Mouse (Mus musculus): ENCODE results near the gene Kctd14. TPM values are rescaled to one million over a fixed set of nuclear protein-coding genes. Genes with fewer than 3 reads are reported as not detected.
A peak's percentile ranks its signal among the peaks of the same experiment; 100 is the strongest.
"Not testable (repeated sequence)": the region's sequence is repeated elsewhere in the genome, so short reads cannot be mapped to it uniquely, and the experiment has no call there.

The Kctd14 gene
- polyA plus RNA-seq, 1 experiment from 2014 or later: 1.1 TPM

DNA sequence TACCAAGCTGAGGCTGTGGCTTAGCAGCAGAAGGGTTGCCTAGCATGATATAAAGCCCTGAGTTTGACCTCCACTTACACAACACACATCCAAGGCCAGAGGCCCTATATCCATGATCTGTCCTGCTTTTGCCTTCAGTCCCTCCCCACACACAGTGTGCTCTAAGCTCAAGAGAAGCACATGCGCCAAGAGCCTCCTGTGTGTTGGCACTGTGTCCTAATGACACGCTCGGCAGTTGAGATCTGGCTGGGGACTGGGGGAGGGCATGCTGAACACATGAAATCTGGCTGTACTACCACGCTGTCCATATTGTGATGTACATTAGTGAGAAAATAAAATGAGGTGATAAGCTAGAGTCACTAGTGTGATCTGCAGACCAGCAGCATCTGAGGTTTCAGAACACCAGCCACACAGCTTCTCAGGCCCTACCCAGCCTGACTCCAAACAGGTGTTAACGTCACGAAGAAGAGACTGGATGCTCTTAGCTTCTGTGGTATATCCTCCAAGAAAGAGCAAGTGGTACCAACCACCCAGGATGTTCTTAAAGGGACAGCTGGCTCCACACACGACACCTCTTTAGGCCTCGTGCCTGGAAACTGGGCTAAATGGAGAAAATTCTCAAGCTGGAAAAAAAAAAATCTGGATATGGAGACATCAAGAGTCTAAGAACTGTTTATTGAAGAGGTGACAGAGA lies 30.0 kb upstream of the Kctd14 start:
- H3K4me3 ChIP-seq: no peak overlapping the region
- no peaks in the 10 kb centered on the region for H3K9me3 ChIP-seq
- H3K36me3 ChIP-seq: no peaks in the 10 kb centered on the region
- H3K4me1 ChIP-seq (replicated peaks): peaks cover 21% of the 10 kb centered on the region
- 81% methylated on average over 8 of the region's 8 CpGs for WGBS
- H3K4me2 ChIP-seq: no peak overlapping the region
- H3K9ac ChIP-seq: peak overlapping the region; percentile 46; the same call in 1 of the 2 replicates
- ATAC-seq (ENCODE audit: low FRiP score): no peak
- no peaks in the 10 kb centered on the region for H3K27me3 ChIP-seq
- no peak overlapping the region for H3K27ac ChIP-seq

DNA sequence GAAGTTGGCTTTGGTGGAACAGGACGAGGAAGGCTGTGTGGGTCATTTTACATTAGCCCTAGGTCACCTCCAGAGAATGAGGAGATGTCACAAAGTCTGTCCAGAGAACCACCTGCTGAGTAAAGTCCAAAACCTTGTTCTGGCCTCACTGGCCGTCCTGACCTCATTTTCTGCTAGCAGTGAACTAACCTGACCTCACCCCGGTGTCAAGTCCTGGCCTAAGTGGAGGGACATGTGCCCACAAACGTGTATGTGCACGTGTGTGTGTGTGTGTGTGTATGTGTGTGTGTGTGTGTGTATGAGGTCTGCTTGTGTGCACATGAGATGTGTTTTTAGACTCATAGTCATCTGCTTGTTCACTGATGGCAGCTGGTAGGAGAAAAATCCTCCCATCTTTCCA lies 27.4 kb upstream of the Kctd14 start:
- Histone ChIP-seq H3K4me3 (no peak overlapping the region), H3K4me2 (no peak overlapping the region), H3K9ac (no peak overlapping the region), H3K4me1 (replicated peaks) (peaks cover 13% of the 10 kb centered on the region), H3K27me3 (no peaks in the 10 kb centered on the region), H3K27ac (no peak overlapping the region), H3K36me3 (no peaks in the 10 kb centered on the region), H3K9me3 (no peaks in the 10 kb centered on the region)
- no peak for ATAC-seq (ENCODE audit: low FRiP score)
- 48% methylated on average over 5 of the region's 5 CpGs for WGBS

DNA sequence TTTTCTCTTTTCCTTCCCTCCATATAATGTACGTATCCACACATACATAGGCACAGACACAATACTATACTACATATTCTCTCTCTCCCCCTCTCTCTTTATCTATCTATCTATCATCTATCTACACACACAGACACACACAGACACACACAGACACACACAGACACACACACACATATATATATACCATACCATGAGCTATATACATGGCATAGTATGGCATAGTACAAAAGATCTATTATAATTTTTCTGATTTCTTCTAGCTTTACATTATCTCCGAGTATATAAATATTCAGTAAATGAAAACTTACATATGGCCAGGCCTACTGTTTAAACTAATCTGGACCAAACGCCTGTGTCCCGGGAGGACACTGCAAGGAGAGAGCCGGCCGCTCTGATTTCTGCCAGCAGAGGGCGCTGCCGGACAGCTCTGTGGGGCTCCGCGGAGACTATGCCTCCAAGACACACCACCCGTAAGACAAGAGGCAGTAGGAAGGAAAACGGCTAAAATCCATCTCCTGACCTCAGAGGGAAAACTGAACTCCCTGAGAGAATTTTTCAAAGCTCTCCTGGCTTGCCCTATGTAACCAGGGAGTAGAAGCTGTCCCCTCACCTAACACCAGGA lies 26.4 kb upstream of the Kctd14 start:
- no peak overlapping the region; the same call in 1 of the 2 replicates for H3K9ac ChIP-seq
- WGBS: 9% methylated on average over 12 of the region's 12 CpGs
- no peak overlapping the region for H3K4me2 ChIP-seq
- peaks cover 19% of the 10 kb centered on the region for H3K4me1 ChIP-seq (replicated peaks)
- no peaks in the 10 kb centered on the region for H3K27me3 ChIP-seq
- 0 out of 2 replicates have a peak overlapping the region, but pooled peaks have one; percentile 6 for H3K27ac ChIP-seq
- H3K36me3 ChIP-seq: no peaks in the 10 kb centered on the region
- peak; percentile 78 for ATAC-seq (ENCODE audit: low FRiP score)
- no peaks in the 10 kb centered on the region for H3K9me3 ChIP-seq
- H3K4me3 ChIP-seq: no peak overlapping the region

DNA sequence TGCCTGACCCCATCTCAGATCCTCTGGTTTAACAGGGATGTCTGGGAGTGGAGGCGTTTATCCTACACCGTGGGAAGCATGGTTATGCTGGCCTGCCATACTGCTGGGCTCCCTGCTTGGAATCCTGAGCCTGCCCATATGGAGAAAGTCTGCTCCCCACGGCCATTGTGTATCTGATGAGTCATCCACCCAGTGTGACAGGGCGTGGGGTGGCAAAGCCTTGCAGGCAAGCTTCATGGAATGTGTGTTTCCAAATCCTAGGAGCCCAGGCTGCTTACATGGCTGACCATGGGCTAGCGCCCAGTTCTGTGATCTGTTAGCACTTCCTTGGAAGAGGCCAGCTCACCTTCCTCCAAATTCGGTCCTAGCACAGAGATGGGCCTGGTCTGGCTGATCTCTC lies 24.6 kb upstream of the Kctd14 start:
- Histone ChIP-seq H3K4me2 (no peak overlapping the region), H3K36me3 (no peaks in the 10 kb centered on the region), H3K4me3 (no peak overlapping the region), H3K4me1 (replicated peaks) (peaks cover 21% of the 10 kb centered on the region), H3K27ac (no peak overlapping the region), H3K27me3 (no peaks in the 10 kb centered on the region), H3K9ac (no peak overlapping the region), H3K9me3 (no peaks in the 10 kb centered on the region)
- WGBS: 74% methylated on average over 6 of the region's 6 CpGs
- ATAC-seq (ENCODE audit: low FRiP score): no peak

DNA sequence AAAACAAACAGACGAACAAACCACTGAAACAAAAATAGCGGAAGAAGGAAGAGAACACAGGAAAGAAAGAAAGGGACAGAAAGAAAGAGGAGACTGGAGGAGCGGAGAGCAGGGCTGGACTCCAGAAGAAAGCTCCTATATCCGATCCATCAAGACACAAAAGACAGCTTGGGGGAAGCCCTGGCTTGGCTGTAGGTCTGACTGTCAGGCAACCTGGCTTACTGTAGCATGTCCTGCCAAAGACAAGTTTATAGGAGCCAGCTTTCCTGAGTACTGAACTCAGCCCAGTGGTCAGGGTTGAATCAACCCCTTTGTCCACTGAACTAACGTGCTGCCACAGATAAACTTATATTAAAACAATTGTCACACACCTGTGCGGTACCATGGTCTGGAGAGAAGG lies 23.8 kb upstream of the Kctd14 start:
- H3K27me3 ChIP-seq: no peaks in the 10 kb centered on the region
- H3K27ac ChIP-seq: no peak overlapping the region
- H3K9me3 ChIP-seq: no peaks in the 10 kb centered on the region
- H3K4me3 ChIP-seq: no peak overlapping the region
- ATAC-seq (ENCODE audit: low FRiP score): no peak
- no peaks in the 10 kb centered on the region for H3K36me3 ChIP-seq
- no peak overlapping the region for H3K9ac ChIP-seq
- WGBS: 82% methylated on average over 6 of the region's 6 CpGs
- H3K4me2 ChIP-seq: no peak overlapping the region
- H3K4me1 ChIP-seq (replicated peaks): peaks cover 21% of the 10 kb centered on the region

DNA sequence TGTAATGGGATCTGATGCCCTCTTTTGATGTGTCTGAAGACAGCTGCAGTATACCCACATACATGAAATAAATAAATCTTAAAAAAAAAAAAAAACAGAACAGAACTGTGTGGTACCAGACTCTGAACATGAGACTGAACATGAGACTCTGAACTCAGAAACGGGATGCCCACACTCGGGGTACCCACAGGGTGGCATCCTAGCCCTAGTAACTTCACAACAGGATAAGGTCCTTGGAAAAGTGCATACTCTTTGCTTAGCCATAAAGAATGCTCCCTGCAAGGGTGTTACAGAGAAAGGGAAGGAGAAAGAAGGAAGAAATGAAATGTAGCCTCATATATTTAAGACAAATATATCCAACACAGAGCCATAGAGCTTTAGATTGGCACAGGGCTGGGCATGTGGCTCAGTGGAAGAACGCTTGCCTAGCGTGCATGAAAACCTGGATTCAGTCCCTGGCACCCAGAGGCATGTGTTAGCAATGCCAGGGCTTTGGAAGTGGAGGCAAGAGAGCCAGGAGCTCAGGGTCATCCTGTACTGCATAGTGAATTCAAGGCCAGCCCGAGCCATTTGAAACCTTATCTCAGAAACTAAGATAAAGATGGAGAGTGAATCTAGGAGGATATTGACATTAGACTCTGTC lies 23.2 kb upstream of the Kctd14 start:
- 75% methylated on average over 5 of the region's 5 CpGs for WGBS
- Histone ChIP-seq H3K27ac (no peak overlapping the region), H3K36me3 (no peaks in the 10 kb centered on the region), H3K9me3 (no peaks in the 10 kb centered on the region), H3K9ac (no peak overlapping the region), H3K27me3 (no peaks in the 10 kb centered on the region), H3K4me1 (replicated peaks) (peaks cover 21% of the 10 kb centered on the region), H3K4me3 (no peak overlapping the region), H3K4me2 (no peak overlapping the region)
- no peak for ATAC-seq (ENCODE audit: low FRiP score)

DNA sequence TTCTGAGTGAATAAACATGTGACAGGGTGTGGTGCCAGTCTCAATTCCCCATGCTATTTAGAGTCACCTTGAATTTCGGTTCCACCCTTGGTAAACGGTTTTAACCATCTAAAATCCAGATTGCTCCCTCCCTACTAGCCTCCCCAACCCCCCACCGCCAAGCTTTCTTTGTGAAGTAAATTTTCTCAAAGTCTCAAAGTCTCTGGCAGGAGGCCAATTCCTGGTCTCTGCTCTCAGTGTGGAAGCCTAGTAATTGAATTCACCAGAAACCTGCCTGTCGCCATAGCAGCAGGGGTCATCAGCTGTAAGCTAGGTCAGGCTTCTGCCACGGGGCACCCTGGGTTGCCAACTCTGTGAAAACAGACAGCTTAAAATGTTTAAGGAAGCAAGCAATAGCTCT lies 21.4 kb upstream of the Kctd14 start:
- H3K9ac ChIP-seq: peak overlapping the region; percentile 40
- H3K4me1 ChIP-seq (replicated peaks): peaks cover 21% of the 10 kb centered on the region
- H3K27me3 ChIP-seq: no peaks in the 10 kb centered on the region
- peak overlapping the region; percentile 82 for H3K27ac ChIP-seq
- no peak overlapping the region for H3K4me3 ChIP-seq
- peak; percentile 79; the same call in 1 of the 2 replicates for ATAC-seq (ENCODE audit: low FRiP score)
- H3K36me3 ChIP-seq: no peaks in the 10 kb centered on the region
- 0% methylated on average over 5 of the region's 5 CpGs for WGBS
- H3K4me2 ChIP-seq: peak overlapping the region; percentile 19; the same call in 1 of the 2 replicates
- H3K9me3 ChIP-seq: no peaks in the 10 kb centered on the region

DNA sequence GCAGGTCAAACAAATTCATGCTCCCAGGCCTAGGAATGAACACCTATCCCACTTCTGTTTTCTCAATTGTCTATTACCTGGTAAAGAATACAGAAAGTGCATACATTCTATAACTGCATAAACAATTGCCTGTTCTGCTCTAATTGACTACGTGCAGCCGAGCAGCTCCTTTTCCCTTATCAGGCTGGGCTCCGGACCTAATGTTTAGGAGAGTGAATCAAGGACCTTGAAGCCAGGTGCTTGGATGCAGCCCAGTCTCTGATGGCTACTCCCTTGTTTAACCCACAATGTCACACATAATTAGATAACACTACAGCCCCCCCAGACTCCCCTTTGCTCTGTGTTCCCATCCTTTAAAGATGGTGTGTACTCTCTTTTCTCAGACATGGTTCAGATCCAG lies 17.6 kb upstream of the Kctd14 start:
- H3K27ac ChIP-seq; H3K27me3 ChIP-seq; H3K9ac ChIP-seq; H3K4me3 ChIP-seq; ATAC-seq (ENCODE audit: low FRiP score); H3K4me2 ChIP-seq; H3K36me3 ChIP-seq; H3K9me3 ChIP-seq: not testable (repeated sequence)
- H3K4me1 ChIP-seq (replicated peaks): peaks cover 16% of the 10 kb centered on the region
- WGBS: 81% methylated on average over 3 of the region's 3 CpGs

DNA sequence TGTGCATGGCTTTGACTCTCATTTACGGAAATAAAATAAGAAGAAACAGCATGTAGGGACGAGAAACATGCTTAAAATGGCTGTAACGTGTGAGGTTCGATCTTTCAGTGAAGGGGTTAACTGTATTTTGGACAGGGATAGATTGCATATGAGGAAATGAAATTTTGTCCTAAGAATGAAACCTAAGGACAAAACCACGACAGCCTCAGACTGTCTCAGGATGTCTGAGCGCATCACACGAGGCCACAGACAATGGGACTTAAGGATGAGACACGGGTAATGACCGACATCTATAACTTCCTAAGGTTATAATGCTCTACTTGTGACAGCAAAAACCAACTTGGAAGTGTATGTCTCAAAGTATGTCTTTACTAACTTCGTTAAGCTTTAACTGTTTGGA lies 16.6 kb upstream of the Kctd14 start:
- H3K4me3 ChIP-seq: no peak overlapping the region
- no peak overlapping the region for H3K9ac ChIP-seq
- no peak for ATAC-seq (ENCODE audit: low FRiP score)

DNA sequence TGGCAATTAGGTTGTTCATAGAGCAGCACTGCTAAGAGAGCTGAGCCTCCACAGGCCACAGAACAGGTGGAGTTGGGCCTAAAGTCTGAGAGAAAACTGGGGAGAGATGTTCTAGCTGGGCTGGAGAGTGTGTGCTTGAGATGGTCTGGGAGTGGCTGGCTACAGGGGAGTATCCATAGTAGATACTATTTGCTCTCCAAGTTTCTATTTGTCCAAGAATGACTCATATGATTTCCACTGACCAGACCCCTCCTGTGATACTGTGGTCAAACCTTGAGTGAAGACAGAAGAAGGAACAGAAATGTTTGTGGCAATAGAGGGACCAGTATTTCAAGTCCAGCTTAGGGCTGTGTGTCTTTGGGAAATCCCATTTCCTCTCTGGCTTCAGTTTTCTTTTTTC lies 12.1 kb upstream of the Kctd14 start:
- Histone ChIP-seq H3K4me1 (replicated peaks) (no peaks in the 10 kb centered on the region), H3K4me2 (no peak overlapping the region), H3K9me3 (no peaks in the 10 kb centered on the region), H3K36me3 (no peaks in the 10 kb centered on the region), H3K27me3 (no peaks in the 10 kb centered on the region), H3K9ac (no peak overlapping the region), H3K4me3 (no peak overlapping the region), H3K27ac (no peak overlapping the region)
- no peak for ATAC-seq (ENCODE audit: low FRiP score)

More for the DNA sequence above, 16.6 kb upstream of the Kctd14 start:
- H3K27ac ChIP-seq: no peak overlapping the region
- peaks cover 10% of the 10 kb centered on the region for H3K4me1 ChIP-seq (replicated peaks)
- no peaks in the 10 kb centered on the region for H3K9me3 ChIP-seq
- H3K4me2 ChIP-seq: no peak overlapping the region
- no peaks in the 10 kb centered on the region for H3K36me3 ChIP-seq
- 84% methylated on average over 10 of the region's 10 CpGs for WGBS
- no peaks in the 10 kb centered on the region for H3K27me3 ChIP-seq

DNA sequence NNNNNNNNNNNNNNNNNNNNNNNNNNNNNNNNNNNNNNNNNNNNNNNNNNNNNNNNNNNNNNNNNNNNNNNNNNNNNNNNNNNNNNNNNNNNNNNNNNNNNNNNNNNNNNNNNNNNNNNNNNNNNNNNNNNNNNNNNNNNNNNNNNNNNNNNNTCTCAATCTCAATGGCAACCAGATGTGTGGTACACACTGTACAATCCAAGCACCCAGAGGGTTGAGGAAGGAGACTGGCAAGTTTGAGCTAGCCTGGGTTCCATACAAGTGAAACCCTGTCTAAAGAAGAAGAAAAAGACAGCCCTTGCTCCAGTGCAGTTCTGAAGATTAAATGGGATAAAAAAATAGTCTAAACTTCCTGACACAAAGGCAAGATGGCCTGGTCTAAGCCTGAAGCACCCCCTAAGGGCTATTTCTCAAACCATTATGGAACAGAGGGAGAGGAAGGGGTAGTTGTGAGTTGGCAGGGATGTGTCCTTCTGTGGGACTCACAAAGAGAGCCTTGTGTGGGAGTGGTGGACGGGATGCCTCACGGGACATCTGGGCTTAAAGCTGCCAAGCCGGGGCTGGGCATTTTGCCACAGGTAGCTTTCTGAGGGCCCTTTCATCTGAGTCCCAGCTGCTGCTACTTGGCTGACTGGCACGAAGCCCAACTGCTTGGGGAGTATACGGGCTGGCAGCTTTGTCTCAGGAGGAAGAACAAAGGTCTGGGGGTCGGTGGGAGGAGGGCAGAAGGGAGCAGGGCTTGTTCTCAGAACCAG lies 4.8 kb upstream of the Kctd14 start:
- 25% methylated on average over 6 of the region's 6 CpGs for WGBS
- no peak overlapping the region for H3K4me2 ChIP-seq

DNA sequence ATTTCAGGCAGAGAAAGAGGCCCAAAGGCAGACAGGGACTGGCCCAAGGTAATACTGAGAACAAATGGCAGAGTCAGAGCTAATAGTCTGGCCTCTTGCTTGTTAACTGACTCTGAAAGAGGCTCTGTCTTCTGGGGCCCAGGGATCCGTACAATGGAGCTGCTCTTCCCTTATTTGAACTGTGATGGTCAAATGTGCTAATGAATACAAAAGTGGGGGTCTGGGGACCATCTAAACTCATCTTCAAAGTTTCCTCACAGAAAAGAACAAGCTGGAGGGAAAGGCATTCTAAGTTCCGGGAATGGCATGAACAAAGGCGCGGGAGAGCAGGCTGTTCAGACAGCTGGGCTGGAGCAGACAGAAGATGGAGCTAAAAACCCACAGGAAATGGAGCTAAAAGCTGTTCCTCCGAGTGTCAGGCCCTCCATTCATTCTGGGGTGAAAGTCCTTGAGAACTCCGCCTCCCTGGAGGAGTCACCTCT lies 4.0 kb upstream of the Kctd14 start:
- H3K9me3 ChIP-seq: peaks cover 8% of the 10 kb centered on the region; the same call in 1 of the 2 replicates
- H3K4me3 ChIP-seq: no peak overlapping the region
- ATAC-seq (ENCODE audit: low FRiP score): peak; percentile 84
- peaks cover 12% of the 10 kb centered on the region; the same call in 1 of the 2 replicates for H3K4me1 ChIP-seq (replicated peaks)
- H3K27ac ChIP-seq: peak overlapping the region; percentile 94
- no peak overlapping the region for H3K9ac ChIP-seq
- WGBS: 41% methylated on average over 6 of the region's 6 CpGs
- H3K4me2 ChIP-seq: no peak overlapping the region
- H3K36me3 ChIP-seq: no peaks in the 10 kb centered on the region
- no peaks in the 10 kb centered on the region for H3K27me3 ChIP-seq

More for the DNA sequence above, 4.8 kb upstream of the Kctd14 start:
- H3K4me3 ChIP-seq: no peak overlapping the region
- no peaks in the 10 kb centered on the region for H3K27me3 ChIP-seq
- no peak overlapping the region for H3K9ac ChIP-seq
- no peaks in the 10 kb centered on the region for H3K36me3 ChIP-seq
- H3K27ac ChIP-seq: peak overlapping the region; percentile 94
- peaks cover 8% of the 10 kb centered on the region; the same call in 1 of the 2 replicates for H3K9me3 ChIP-seq
- ATAC-seq (ENCODE audit: low FRiP score): peak; percentile 97
- peaks cover 12% of the 10 kb centered on the region; the same call in 1 of the 2 replicates for H3K4me1 ChIP-seq (replicated peaks)

Measured in hindbrain, embryonic 13.5 days (tissue).